Mouse (Mus musculus) embryonic fibroblast, embryonic 13.5 days (primary cell): ENCODE data around the gene Gm340.

Experiments
- CTCF ChIP-seq: IDR thresholded peaks from 2 replicates; pipeline ENCODE4 v1.5.1; 2011; ENCODE audit warnings: mild to moderate bottlenecking, control low read depth, low read length, moderate library complexity, borderline replicate concordance; ENCODE audit not compliant: insufficient read depth
- POLR2A ChIP-seq: IDR thresholded peaks from 2 replicates; pipeline ENCODE4 v1.6.1; 2011; ENCODE audit warnings: low read depth, mild to moderate bottlenecking, control low read depth, low read length, moderate library complexity

GRCm38 (mm10) chr19:41587431-41588222 is 5.5 kb downstream of the Gm340 start:
- TF ChIP-seq CTCF, result no peak
- no peak for TF ChIP-seq POLR2A
